Mouse (Mus musculus) MEL (cell line): ENCODE results near the gene Ndufv1.
"Not testable (repeated sequence)": the region's sequence is repeated elsewhere in the genome, so short reads cannot be mapped to it uniquely, and the experiment has no call there.

Experiments
- CHD1 ChIP-seq: IDR thresholded peaks from 2 replicates; pipeline ENCODE4 v1.6.1; 2012; ENCODE audit warnings: low read depth, mild to moderate bottlenecking, inconsistent platforms, low read length, improper control_type of control experiment
- CTCF ChIP-seq, 3 experiments: IDR thresholded peaks in 2 of 3; conservative IDR thresholded peaks in 1 of 3; 2 replicates each; pipeline ENCODE4 v1.5.1; 2011 to 2012; ENCODE audit warnings: low read length in 3 of 3, low read depth in 2 of 3, mild to moderate bottlenecking in 2 of 3, improper control_type of control experiment in 1 of 3, inconsistent platforms in 1 of 3, mixed read lengths in 1 of 3, moderate library complexity in 1 of 3; ENCODE audit not compliant: control insufficient read depth in 1 of 3, insufficient read depth in 1 of 3, poor library complexity in 1 of 3, severe bottlenecking in 1 of 3
- MAX ChIP-seq: IDR thresholded peaks from 2 replicates; pipeline ENCODE4 v1.6.1; 2011; ENCODE audit warnings: low read length, improper control_type of control experiment
- MXI1 ChIP-seq: IDR thresholded peaks from 2 replicates; pipeline ENCODE4 v1.6.1; 2011; ENCODE audit warnings: mild to moderate bottlenecking, low read depth, low read length, improper control_type of control experiment
- USF2 ChIP-seq, 2 experiments: IDR thresholded peaks; 2 replicates each; pipeline ENCODE4 v1.6.1; 2011 to 2012; ENCODE audit warnings: improper control_type of control experiment in 2 of 2, low read length in 2 of 2, borderline replicate concordance in 1 of 2, inconsistent platforms in 1 of 2, low read depth in 1 of 2, mild to moderate bottlenecking in 1 of 2; ENCODE audit not compliant: insufficient read depth in 1 of 2
- ZC3H11A ChIP-seq: IDR thresholded peaks from 2 replicates; pipeline ENCODE4 v1.6.1; 2012; ENCODE audit warnings: low read depth, mild to moderate bottlenecking, inconsistent platforms, low read length, improper control_type of control experiment

DNA sequence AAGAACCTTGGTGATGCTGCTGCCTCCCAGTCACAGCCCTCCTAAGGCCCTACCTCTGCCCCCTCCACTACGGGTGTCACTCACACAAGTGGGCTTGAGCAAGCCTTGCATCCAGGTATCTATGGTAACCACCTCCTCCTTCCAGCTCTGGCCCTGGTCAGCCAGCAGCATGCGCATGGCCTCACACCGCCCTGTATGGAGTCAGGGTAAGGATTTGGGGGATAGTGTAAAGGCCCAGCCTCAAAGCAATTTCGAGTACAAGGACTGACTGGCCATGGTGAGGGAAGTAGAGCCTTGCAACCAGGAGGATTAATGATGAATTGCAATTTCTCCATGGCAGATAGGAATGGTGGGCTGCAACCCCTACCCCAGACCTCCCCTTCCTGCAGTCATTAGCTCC lies 28.9 kb upstream of the Ndufv1 start:
- not testable (repeated sequence) for TF ChIP-seq ZC3H11A; CTCF (IDR thresholded peaks at IDR 0.05 in 2 of 3, conservative IDR thresholded peaks at IDR 0.05 in 1 of 3; ENCODE audit: control insufficient read depth in 1 of 3, insufficient read depth in 1 of 3, low read depth in 2 of 3, low read length in 3 of 3, poor library complexity in 1 of 3, severe bottlenecking in 1 of 3); CHD1; MXI1; MAX; USF2 (IDR thresholded peaks at IDR 0.05; ENCODE audit: borderline replicate concordance in 1 of 2, insufficient read depth in 1 of 2, low read depth in 1 of 2, low read length in 2 of 2)
